Mouse (Mus musculus) E14TG2a.4 (cell line): Measurements from ENCODE around the gene Nceh1.

ENCODE experiments used
- CTCF ChIP-seq: conservative IDR thresholded peaks from 2 replicates; pipeline ENCODE4 v1.5.1; 2014; ENCODE audit warnings: low read length
- POU5F1 ChIP-seq: IDR thresholded peaks from 2 replicates; pipeline ENCODE4 v1.6.1; 2014; ENCODE audit warnings: low read length, borderline replicate concordance

- no peak for TF ChIP-seq CTCF
- TF ChIP-seq POU5F1: no peak
Observed at GRCm38 (mm10) chr3:27206221-27206560, 23.4 kb downstream of the Nceh1 start.
